Mouse (Mus musculus) megakaryocyte-erythroid progenitor cell, adult 5-6 weeks (primary cell): ENCODE data around the gene Msi2. TPM values are rescaled to one million over a fixed set of nuclear protein-coding genes. Genes with fewer than 3 reads are reported as not detected.

ENCODE experiments used
- ATAC-seq: replicated peaks from 2 replicates; pipeline ENCODE4 v1.8.0; 2016; ENCODE audit warnings: mild to moderate bottlenecking, inconsistent platforms; ENCODE audit not compliant: severe bottlenecking, poor library complexity, low FRiP score, low TSS enrichment
- total RNA-seq, 2 experiments: library from RNA; stranded (forward) in 1 of 2; stranded (reverse) in 1 of 2; fragments of 200-1000, 215-1000 nt in 1 of 2; fragments of >200 nt in 1 of 2; fragmentation: Nextera tagmentation in 1 of 2; gene quantifications; 2 replicates each; pipeline ENCODE4 v1.2.3; 2014 to 2017

Gene Msi2
- total RNA-seq, 2 experiments from 2014 or later: 89.1 to 111 TPM

GRCm38 (mm10) chr11:88509464-88509863, 208.8 kb downstream of the Msi2 start:
- ATAC-seq: no peak

GRCm38 (mm10) chr11:88508133-88508532, 210.2 kb downstream of the Msi2 start:
- no peak for ATAC-seq

GRCm38 (mm10) chr11:88506544-88507419, 211.5 kb downstream of the Msi2 start:
- no peak for ATAC-seq

- ATAC-seq: no peak
Observed at GRCm38 (mm10) chr11:88506109-88506508, 212.2 kb downstream of the Msi2 start.

GRCm38 (mm10) chr11:88502566-88502965, 215.7 kb downstream of the Msi2 start:
- ATAC-seq: no peak

- ATAC-seq: peak; percentile 76
Observed at GRCm38 (mm10) chr11:88498491-88498890, 219.8 kb downstream of the Msi2 start.

- no peak for ATAC-seq
Observed at GRCm38 (mm10) chr11:88496460-88496859, 221.9 kb downstream of the Msi2 start.

- ATAC-seq: no peak
Observed at GRCm38 (mm10) chr11:88495759-88496158, 222.6 kb downstream of the Msi2 start.

GRCm38 (mm10) chr11:88495018-88495417, 223.3 kb downstream of the Msi2 start:
- ATAC-seq: no peak

GRCm38 (mm10) chr11:88493795-88494559, 224.3 kb downstream of the Msi2 start:
- ATAC-seq: no peak

GRCm38 (mm10) chr11:88492585-88492984, 225.7 kb downstream of the Msi2 start:
- no peak for ATAC-seq

- no peak for ATAC-seq
Observed at GRCm38 (mm10) chr11:88489985-88490384, 228.3 kb downstream of the Msi2 start.

GRCm38 (mm10) chr11:88488941-88489724, 229.2 kb downstream of the Msi2 start:
- ATAC-seq: no peak

GRCm38 (mm10) chr11:88488175-88488940, 230.0 kb downstream of the Msi2 start:
- no peak for ATAC-seq

GRCm38 (mm10) chr11:88485987-88486386, 232.3 kb downstream of the Msi2 start:
- ATAC-seq: peak; percentile 68

GRCm38 (mm10) chr11:88485088-88485487, 233.2 kb downstream of the Msi2 start:
- ATAC-seq: no peak

GRCm38 (mm10) chr11:88484047-88484446, 234.3 kb downstream of the Msi2 start:
- no peak for ATAC-seq

GRCm38 (mm10) chr11:88482636-88483035, 235.7 kb downstream of the Msi2 start:
- no peak for ATAC-seq

- ATAC-seq: no peak
Observed at GRCm38 (mm10) chr11:88482236-88482635, 236.1 kb downstream of the Msi2 start.
